Mouse (Mus musculus) heart, embryonic 11.5 days (tissue): ENCODE measurements around the gene Csnk2a1. TPM values are rescaled to one million over a fixed set of nuclear protein-coding genes. Genes with fewer than 3 reads are reported as not detected.
"Not testable (repeated sequence)": the region's sequence is repeated elsewhere in the genome, so short reads cannot be mapped to it uniquely, and the experiment has no call there.

Experiments
- ATAC-seq: fragments of 200-750 bp; cut with Nextera tagmentation; replicated peaks from 2 replicates; pipeline ENCODE4 v1.8.0; 2017; ENCODE audit warnings: moderate library complexity; ENCODE audit not compliant: insufficient number of reproducible peaks, low FRiP score, low TSS enrichment
- H3K27ac ChIP-seq: fragments of 300-500 bp; sonication (generic); 2 replicates; pipeline ENCODE4 v1.5.1; 2014; ENCODE audit warnings: mild to moderate bottlenecking, low read depth, low read length
- H3K27me3 ChIP-seq: fragments of 300-500 bp; sonication (generic); 2 replicates; pipeline ENCODE4 v1.6.1; 2014; ENCODE audit warnings: mild to moderate bottlenecking, low read length, mixed read lengths; ENCODE audit not compliant: control insufficient read depth, insufficient read depth
- H3K36me3 ChIP-seq: fragments of 300-500 bp; sonication (generic); 2 replicates; pipeline ENCODE4 v1.6.1; 2014; ENCODE audit warnings: mild to moderate bottlenecking, low read length, moderate library complexity, mixed read lengths; ENCODE audit not compliant: control insufficient read depth, insufficient read depth
- H3K4me1 ChIP-seq: fragments of 300-500 bp; sonication (generic); 2 replicates; pipeline ENCODE4 v1.6.1; 2014; ENCODE audit warnings: low read length; ENCODE audit not compliant: control insufficient read depth, insufficient read depth
- H3K4me2 ChIP-seq: fragments of 300-500 bp; sonication (generic); 2 replicates; pipeline ENCODE4 v1.6.1; 2014; ENCODE audit warnings: mild to moderate bottlenecking, moderate library complexity
- H3K4me3 ChIP-seq: fragments of 300-500 bp; sonication (generic); 2 replicates; pipeline ENCODE4 v1.5.1; 2014; ENCODE audit warnings: low read depth, low read length
- H3K9ac ChIP-seq: fragments of 300-500 bp; sonication (generic); 2 replicates; pipeline ENCODE4 v1.6.1; 2014; ENCODE audit warnings: mild to moderate bottlenecking, low read depth, low read length, moderate library complexity
- H3K9me3 ChIP-seq: fragments of 300-500 bp; sonication (generic); replicated peaks from 2 replicates; pipeline ENCODE4 v1.6.1; 2016; ENCODE audit warnings: low read length; ENCODE audit not compliant: control insufficient read depth
- WGBS: fragments of 180-500 bp; shearing (Covaris S2); extraction: QIAGEN DNeasy Blood & Tissue Kit; methylation state at CpG from one replicate; pipeline ENCODE4 v1.1.7; 2014; ENCODE audit not compliant: insufficient replicate concordance; 5-methylcytosine and 5-hydroxymethylcytosine counted together
- polyA plus RNA-seq: library from polyadenylated mRNA; unstranded; fragments of >200 nt; fragmentation: Nextera tagmentation; extraction: Ambion mirVana; gene quantifications from 2 replicates; pipeline ENCODE4 v1.2.1, GENCODE M21; 2014

The Csnk2a1 gene
- polyA plus RNA-seq, 1 experiment from 2014 or later = 90.5 TPM

- WGBS = 28% methylated on average over 9 of the region's 9 CpGs
- Histone ChIP-seq H3K36me3 (no peaks in the 10 kb centered on the region), H3K4me3 (no peak overlapping the region), H3K27ac (no peak overlapping the region), H3K9ac (no peak overlapping the region), H3K4me2 (peak overlapping the region; percentile 29), H3K9me3 (no peaks in the 10 kb centered on the region), H3K4me1 (peaks cover 13% of the 10 kb centered on the region), H3K27me3 (no peaks in the 10 kb centered on the region)
- 0 out of 2 replicates have a peak, but pooled peaks have one; percentile 31 for ATAC-seq
These were observed 37.0 kb upstream of the Csnk2a1 start for GRCm38 (mm10) chr2:152189640-152190039.

GRCm38 (mm10) chr2:152190161-152190560 lies 36.5 kb upstream of the Csnk2a1 start:
- peaks cover 13% of the 10 kb centered on the region for H3K4me1 ChIP-seq
- no peak for ATAC-seq
- H3K27me3 ChIP-seq = no peaks in the 10 kb centered on the region
- H3K4me3 ChIP-seq = no peak overlapping the region
- H3K27ac ChIP-seq = no peak overlapping the region
- H3K9ac ChIP-seq = no peak overlapping the region; the same call in 1 of the 2 replicates
- 69% methylated on average over 7 of the region's 7 CpGs for WGBS
- H3K36me3 ChIP-seq = no peaks in the 10 kb centered on the region
- H3K9me3 ChIP-seq = no peaks in the 10 kb centered on the region
- no peak overlapping the region for H3K4me2 ChIP-seq

- WGBS = 71% methylated on average over 13 of the region's 13 CpGs
- no peak for ATAC-seq
- no peak overlapping the region for H3K4me3 ChIP-seq
- H3K4me2 ChIP-seq = no peak overlapping the region
- no peaks in the 10 kb centered on the region for H3K9me3 ChIP-seq
- H3K27me3 ChIP-seq = no peaks in the 10 kb centered on the region
- H3K36me3 ChIP-seq = no peaks in the 10 kb centered on the region
- no peak overlapping the region for H3K9ac ChIP-seq
- peaks cover 13% of the 10 kb centered on the region for H3K4me1 ChIP-seq
- H3K27ac ChIP-seq = no peak overlapping the region
These were observed 33.9 kb upstream of the Csnk2a1 start for GRCm38 (mm10) chr2:152192591-152193345.

- Histone ChIP-seq H3K4me2 (no peak overlapping the region), H3K9ac (no peak overlapping the region), H3K4me1 (peaks cover 13% of the 10 kb centered on the region), H3K27ac (no peak overlapping the region), H3K27me3 (no peaks in the 10 kb centered on the region), H3K9me3 (no peaks in the 10 kb centered on the region), H3K36me3 (no peaks in the 10 kb centered on the region), H3K4me3 (no peak overlapping the region)
- no peak for ATAC-seq
- WGBS = 66% methylated on average over 7 of the region's 7 CpGs
These were observed 33.3 kb upstream of the Csnk2a1 start for GRCm38 (mm10) chr2:152193346-152193710.

GRCm38 (mm10) chr2:152194586-152194985 lies 32.1 kb upstream of the Csnk2a1 start:
- Histone ChIP-seq H3K9me3 (no peaks in the 10 kb centered on the region), H3K27ac (no peak overlapping the region), H3K4me3 (no peak overlapping the region), H3K27me3 (no peaks in the 10 kb centered on the region), H3K9ac (no peak overlapping the region), H3K36me3 (no peaks in the 10 kb centered on the region), H3K4me1 (peaks cover 6% of the 10 kb centered on the region), H3K4me2 (no peak overlapping the region)
- 91% methylated on average over 2 of the region's 2 CpGs for WGBS
- no peak for ATAC-seq

GRCm38 (mm10) chr2:152196896-152197295 lies 29.7 kb upstream of the Csnk2a1 start:
- no peak overlapping the region for H3K9ac ChIP-seq
- H3K4me2 ChIP-seq = no peak overlapping the region
- H3K27ac ChIP-seq = no peak overlapping the region
- H3K27me3 ChIP-seq = no peaks in the 10 kb centered on the region
- no peaks in the 10 kb centered on the region for H3K36me3 ChIP-seq
- no peak overlapping the region for H3K4me3 ChIP-seq
- H3K4me1 ChIP-seq = no peaks in the 10 kb centered on the region
- H3K9me3 ChIP-seq = no peaks in the 10 kb centered on the region
- WGBS = 41% methylated on average over 3 of the region's 3 CpGs
- no peak for ATAC-seq

GRCm38 (mm10) chr2:152197301-152197712 lies 29.3 kb upstream of the Csnk2a1 start:
- peak; percentile 35 for ATAC-seq
- no peaks in the 10 kb centered on the region for H3K36me3 ChIP-seq
- H3K4me2 ChIP-seq = no peak overlapping the region
- H3K9ac ChIP-seq = no peak overlapping the region
- no peaks in the 10 kb centered on the region for H3K27me3 ChIP-seq
- no peak overlapping the region for H3K4me3 ChIP-seq
- no peaks in the 10 kb centered on the region for H3K9me3 ChIP-seq
- H3K27ac ChIP-seq = no peak overlapping the region
- H3K4me1 ChIP-seq = no peaks in the 10 kb centered on the region
- WGBS = 44% methylated on average over 10 of the region's 10 CpGs

GRCm38 (mm10) chr2:152206139-152206538 lies 20.5 kb upstream of the Csnk2a1 start:
- not testable (repeated sequence) for H3K9me3 ChIP-seq, H3K9ac ChIP-seq, H3K4me1 ChIP-seq, H3K4me3 ChIP-seq, H3K36me3 ChIP-seq, H3K27me3 ChIP-seq, H3K4me2 ChIP-seq, ATAC-seq, H3K27ac ChIP-seq
- 84% methylated on average over 7 of the region's 9 CpGs for WGBS

- Histone ChIP-seq H3K4me3 (no peak overlapping the region), H3K9me3 (no peaks in the 10 kb centered on the region), H3K9ac (no peak overlapping the region), H3K27ac (no peak overlapping the region), H3K27me3 (no peaks in the 10 kb centered on the region), H3K4me1 (no peaks in the 10 kb centered on the region), H3K4me2 (no peak overlapping the region), H3K36me3 (no peaks in the 10 kb centered on the region)
- WGBS = 78% methylated on average over 3 of the region's 3 CpGs
- ATAC-seq = no peak
These were observed 14.8 kb upstream of the Csnk2a1 start for GRCm38 (mm10) chr2:152211871-152212270.
